Mouse (Mus musculus): Measurements from ENCODE around the gene Npcd.

- TF ChIP-seq SRF (IDR thresholded peaks at IDR 0.05; ENCODE audit: control insufficient read depth, insufficient read length, low read depth) (no peak), REST (IDR thresholded peaks at IDR 0.05; ENCODE audit: insufficient read depth, insufficient read length) (no peak)
Observed at GRCm38 (mm10) chr15:79753420-79753752, 80.7 kb downstream of the Npcd start.

All from myocyte (in vitro differentiated cells).